Mouse (Mus musculus): ENCODE measurements around the gene Gm2a. TPM values are rescaled to one million over a fixed set of nuclear protein-coding genes. Genes with fewer than 3 reads are reported as not detected.

Gm2a gene
- polyA plus RNA-seq, 1 experiment from 2014 or later = 21.7 TPM

DNA sequence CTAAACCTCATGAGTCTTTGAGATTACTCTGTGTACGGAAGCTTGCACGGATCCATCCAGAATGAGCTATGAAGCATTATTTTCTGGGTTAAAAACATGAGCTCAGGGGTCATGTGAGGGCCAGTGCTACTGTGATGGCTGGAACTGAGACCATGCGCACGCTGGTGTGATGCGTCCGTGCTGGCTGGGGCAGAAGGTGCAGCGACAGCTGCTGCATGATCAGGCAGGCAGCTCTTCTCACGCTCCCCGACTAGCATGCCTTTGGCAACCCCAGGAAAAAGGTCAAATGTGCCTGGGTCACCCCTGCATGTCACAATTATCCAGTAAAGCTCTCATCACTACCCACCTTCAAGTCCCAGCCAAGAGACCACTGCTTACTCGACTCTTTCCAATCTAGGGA, 24.7 kb upstream of the Gm2a start:
- Histone ChIP-seq H3K4me2 (ENCODE audit: low read depth, low read length) (no peak overlapping the region), H3K4me3 (ENCODE audit: low read length) (no peak overlapping the region), H3K9me3 (ENCODE audit: control insufficient read depth, low read length) (no peaks in the 10 kb centered on the region), H3K27me3 (replicated peaks; ENCODE audit: control insufficient read depth, insufficient read depth, low read length) (no peaks in the 10 kb centered on the region), H3K4me1 (ENCODE audit: control insufficient read depth, insufficient read depth, low read length) (peaks cover 15% of the 10 kb centered on the region), H3K27ac (ENCODE audit: low read length) (no peak overlapping the region), H3K9ac (ENCODE audit: low read depth, low read length) (no peak overlapping the region), H3K36me3 (ENCODE audit: control insufficient read depth, insufficient read depth, low read length) (no peaks in the 10 kb centered on the region)
- ATAC-seq = no peak
- 67% methylated on average over 10 of the region's 10 CpGs for WGBS

DNA sequence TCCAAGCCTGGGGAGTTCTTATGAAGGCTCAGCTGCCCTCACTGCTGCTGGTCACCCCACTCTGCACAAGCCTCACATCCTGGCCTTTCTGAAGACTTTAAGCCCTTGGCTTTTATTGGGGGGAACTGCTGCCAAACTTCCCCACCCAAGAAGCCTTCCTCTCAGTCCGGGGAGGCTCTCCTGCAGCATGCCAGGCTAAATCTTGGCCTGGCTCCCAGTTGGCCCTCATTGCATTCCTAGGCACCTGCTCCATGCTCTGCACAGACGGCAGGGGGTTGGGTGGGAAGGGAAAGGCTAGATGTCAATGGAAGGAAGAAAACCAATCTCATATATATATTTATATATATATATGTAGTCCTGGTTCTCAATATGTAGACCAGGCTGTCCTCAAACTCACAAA, 22.3 kb upstream of the Gm2a start:
- H3K4me2 ChIP-seq (ENCODE audit: low read depth, low read length) = no peak overlapping the region
- no peaks in the 10 kb centered on the region for H3K27me3 ChIP-seq (replicated peaks; ENCODE audit: control insufficient read depth, insufficient read depth, low read length)
- no peaks in the 10 kb centered on the region for H3K9me3 ChIP-seq (ENCODE audit: control insufficient read depth, low read length)
- no peak overlapping the region for H3K27ac ChIP-seq (ENCODE audit: low read length)
- no peak overlapping the region for H3K4me3 ChIP-seq (ENCODE audit: low read length)
- H3K36me3 ChIP-seq (ENCODE audit: control insufficient read depth, insufficient read depth, low read length) = no peaks in the 10 kb centered on the region
- no peak overlapping the region for H3K9ac ChIP-seq (ENCODE audit: low read depth, low read length)
- ATAC-seq = no peak
- H3K4me1 ChIP-seq (ENCODE audit: control insufficient read depth, insufficient read depth, low read length) = peaks cover 20% of the 10 kb centered on the region
- 62% methylated on average over 2 of the region's 2 CpGs for WGBS

- no peak for ATAC-seq
- H3K4me1 ChIP-seq (ENCODE audit: control insufficient read depth, insufficient read depth, low read length) = peaks cover 20% of the 10 kb centered on the region
- no peaks in the 10 kb centered on the region for H3K27me3 ChIP-seq (replicated peaks; ENCODE audit: control insufficient read depth, insufficient read depth, low read length)
- H3K9ac ChIP-seq (ENCODE audit: low read depth, low read length) = no peak overlapping the region
- no peak overlapping the region for H3K4me3 ChIP-seq (ENCODE audit: low read length)
- no peaks in the 10 kb centered on the region for H3K9me3 ChIP-seq (ENCODE audit: control insufficient read depth, low read length)
- no peaks in the 10 kb centered on the region for H3K36me3 ChIP-seq (ENCODE audit: control insufficient read depth, insufficient read depth, low read length)
- WGBS = 90% methylated on average over 5 of the region's 5 CpGs
- no peak overlapping the region for H3K4me2 ChIP-seq (ENCODE audit: low read depth, low read length)
- no peak overlapping the region for H3K27ac ChIP-seq (ENCODE audit: low read length)
These were observed 21.7 kb upstream of the Gm2a start for GRCm38 (mm10) chr11:55076234-55076633.

DNA sequence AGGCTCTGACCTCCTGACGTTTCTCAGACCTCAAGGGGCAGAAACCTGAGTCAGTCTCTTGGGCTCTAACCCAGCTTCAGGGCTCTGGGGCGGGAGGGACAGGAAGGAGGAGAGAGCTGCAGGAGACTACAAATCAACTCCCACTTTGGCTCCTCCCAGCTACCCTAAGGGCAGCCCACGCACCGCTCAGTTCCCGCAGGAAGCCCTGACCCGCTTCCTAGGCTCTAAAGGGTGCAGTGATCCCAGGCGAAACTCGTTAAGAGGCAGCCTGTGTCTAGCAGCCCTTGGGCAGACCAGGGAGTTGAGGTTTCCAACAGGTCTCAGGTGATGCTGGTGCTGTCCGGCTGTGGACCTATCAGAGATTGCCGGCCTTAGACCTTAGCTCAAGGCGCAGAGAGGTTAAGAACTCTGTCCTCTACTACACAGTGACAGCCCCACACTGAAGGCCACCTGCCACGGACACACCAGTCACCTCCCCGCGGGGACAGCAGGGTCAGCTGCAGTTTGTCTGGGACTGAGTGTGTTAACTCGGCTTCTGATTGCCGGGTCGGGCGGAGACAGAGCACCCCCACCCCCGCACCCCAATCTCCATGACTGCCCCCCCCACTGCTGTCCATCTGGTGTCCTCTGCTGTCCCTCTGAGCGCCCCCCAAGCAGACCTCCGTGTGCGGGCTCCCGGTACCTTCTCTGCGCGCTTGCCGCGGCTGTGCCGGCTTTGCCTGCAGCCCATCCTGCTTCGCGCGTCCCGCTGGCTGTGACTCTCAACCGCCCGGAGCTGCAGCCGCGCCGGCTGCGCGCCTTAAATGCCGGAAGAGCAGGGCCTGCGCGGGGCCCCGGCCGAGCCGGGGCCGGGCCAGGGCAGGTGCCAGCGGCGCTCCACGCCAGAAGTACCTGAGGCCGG, 20.3 kb upstream of the Gm2a start, which contains the start of gene Ccdc69:
Gene Ccdc69, minus strand, starts transcription at position 801 of the 901 bp plus-strand sequence.
- ATAC-seq = peak; percentile 84
- peak within 1 kb of the TSS; percentile 23; the same call in 1 of the 2 replicates for H3K27ac ChIP-seq (ENCODE audit: low read length)

DNA sequence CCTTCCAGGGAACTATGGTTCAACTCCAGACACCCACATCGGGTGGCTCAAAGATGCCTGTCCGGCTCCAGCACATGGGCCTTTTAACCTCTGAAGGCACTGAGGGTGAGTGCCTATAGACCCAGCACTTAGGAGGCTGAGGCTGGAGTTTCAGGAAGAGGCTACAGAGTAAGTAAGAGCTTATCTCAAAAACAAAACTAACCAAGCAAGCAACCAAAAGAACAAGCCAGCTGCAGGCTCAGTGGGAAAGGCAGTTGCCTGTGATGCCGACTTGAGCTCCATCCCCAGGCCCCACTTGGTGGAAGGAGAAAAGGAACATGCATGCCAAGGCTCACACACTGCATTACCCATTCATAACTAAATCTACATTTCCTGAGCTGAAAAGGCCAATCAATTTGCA, 19.4 kb upstream of the Gm2a start:
- H3K27me3 ChIP-seq (replicated peaks; ENCODE audit: control insufficient read depth, insufficient read depth, low read length) = no peaks in the 10 kb centered on the region
- no peak overlapping the region for H3K4me3 ChIP-seq (ENCODE audit: low read length)
- WGBS = 54% methylated on average over 3 of the region's 3 CpGs
- H3K9ac ChIP-seq (ENCODE audit: low read depth, low read length) = peak overlapping the region; percentile 70
- no peaks in the 10 kb centered on the region for H3K9me3 ChIP-seq (ENCODE audit: control insufficient read depth, low read length)
- no peak overlapping the region for H3K27ac ChIP-seq (ENCODE audit: low read length)
- no peak for ATAC-seq
- no peaks in the 10 kb centered on the region for H3K36me3 ChIP-seq (ENCODE audit: control insufficient read depth, insufficient read depth, low read length)
- peak overlapping the region; percentile 98; the same call in 1 of the 2 replicates for H3K4me2 ChIP-seq (ENCODE audit: low read depth, low read length)
- H3K4me1 ChIP-seq (ENCODE audit: control insufficient read depth, insufficient read depth, low read length) = peaks cover 20% of the 10 kb centered on the region

More for the DNA sequence above, 20.3 kb upstream of the Gm2a start, which contains the start of gene Ccdc69:
- peak within 1 kb of the TSS; percentile 58 for H3K4me3 ChIP-seq (ENCODE audit: low read length)
- peak within 1 kb of the TSS; percentile 98 for H3K4me2 ChIP-seq (ENCODE audit: low read depth, low read length)
- peaks cover 20% of the 10 kb centered on the region for H3K4me1 ChIP-seq (ENCODE audit: control insufficient read depth, insufficient read depth, low read length)
- no peaks in the 10 kb centered on the region for H3K27me3 ChIP-seq (replicated peaks; ENCODE audit: control insufficient read depth, insufficient read depth, low read length)
- peak within 1 kb of the TSS; percentile 70 for H3K9ac ChIP-seq (ENCODE audit: low read depth, low read length)
- no peaks in the 10 kb centered on the region for H3K9me3 ChIP-seq (ENCODE audit: control insufficient read depth, low read length)
- WGBS = under 1% methylated on average over 50 of the region's 50 CpGs
- H3K36me3 ChIP-seq (ENCODE audit: control insufficient read depth, insufficient read depth, low read length) = no peaks in the 10 kb centered on the region

DNA sequence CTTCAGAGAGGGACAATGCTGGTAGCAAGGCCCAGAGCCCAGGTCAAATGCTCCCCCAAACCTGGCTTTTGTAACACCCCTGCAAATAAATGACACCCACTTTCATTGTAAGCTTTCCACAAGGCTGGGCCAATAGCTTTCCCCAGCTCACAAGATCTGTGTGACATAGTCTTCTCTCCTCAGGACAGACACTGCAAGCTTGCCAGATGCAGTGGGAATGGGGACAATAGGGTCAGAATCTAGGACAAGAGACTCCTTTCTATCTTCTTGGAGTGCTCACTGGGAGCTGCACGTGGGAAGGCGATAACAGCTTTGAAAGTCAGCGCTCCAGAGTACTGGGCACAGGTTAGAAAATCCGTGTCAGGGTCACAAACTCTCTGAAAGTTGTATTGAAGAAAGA, 18.7 kb upstream of the Gm2a start:
- H3K4me1 ChIP-seq (ENCODE audit: control insufficient read depth, insufficient read depth, low read length) = peaks cover 20% of the 10 kb centered on the region
- no peak overlapping the region for H3K4me2 ChIP-seq (ENCODE audit: low read depth, low read length)
- H3K4me3 ChIP-seq (ENCODE audit: low read length) = no peak overlapping the region
- no peaks in the 10 kb centered on the region for H3K9me3 ChIP-seq (ENCODE audit: control insufficient read depth, low read length)
- 86% methylated on average over 4 of the region's 4 CpGs for WGBS
- H3K36me3 ChIP-seq (ENCODE audit: control insufficient read depth, insufficient read depth, low read length) = no peaks in the 10 kb centered on the region
- no peak overlapping the region for H3K27ac ChIP-seq (ENCODE audit: low read length)
- H3K9ac ChIP-seq (ENCODE audit: low read depth, low read length) = no peak overlapping the region
- no peaks in the 10 kb centered on the region for H3K27me3 ChIP-seq (replicated peaks; ENCODE audit: control insufficient read depth, insufficient read depth, low read length)
- no peak for ATAC-seq

DNA sequence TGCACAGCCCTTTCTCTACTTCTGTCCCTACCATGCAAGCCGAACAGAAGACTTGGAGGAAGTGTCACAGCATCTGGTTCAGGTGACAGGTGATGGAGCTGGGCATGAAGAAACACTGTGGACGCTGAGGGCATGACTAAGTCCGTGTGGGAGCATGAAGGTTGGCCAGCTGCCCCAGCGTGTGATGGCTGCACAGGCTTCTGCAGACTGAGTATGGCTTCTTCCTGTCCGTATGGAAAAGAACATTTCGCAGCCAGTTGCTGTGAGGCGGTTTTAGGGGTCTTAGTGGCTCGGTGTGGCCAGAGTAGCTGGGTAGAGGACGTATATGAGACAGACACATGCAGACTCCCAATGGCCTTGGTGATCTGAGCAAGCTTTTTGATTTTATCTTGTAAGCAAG, 16.7 kb upstream of the Gm2a start:
- Histone ChIP-seq H3K27me3 (replicated peaks; ENCODE audit: control insufficient read depth, insufficient read depth, low read length) (no peaks in the 10 kb centered on the region), H3K4me3 (ENCODE audit: low read length) (no peak overlapping the region), H3K36me3 (ENCODE audit: control insufficient read depth, insufficient read depth, low read length) (no peaks in the 10 kb centered on the region), H3K4me2 (ENCODE audit: low read depth, low read length) (no peak overlapping the region), H3K4me1 (ENCODE audit: control insufficient read depth, insufficient read depth, low read length) (peaks cover 18% of the 10 kb centered on the region), H3K9ac (ENCODE audit: low read depth, low read length) (no peak overlapping the region), H3K9me3 (ENCODE audit: control insufficient read depth, low read length) (no peaks in the 10 kb centered on the region), H3K27ac (ENCODE audit: low read length) (no peak overlapping the region)
- no peak for ATAC-seq
- WGBS = 87% methylated on average over 9 of the region's 9 CpGs

GRCm38 (mm10) chr11:55084629-55085028, 13.3 kb upstream of the Gm2a start:
- H3K27ac ChIP-seq (ENCODE audit: low read length) = no peak overlapping the region
- no peak for ATAC-seq
- H3K4me3 ChIP-seq (ENCODE audit: low read length) = no peak overlapping the region
- no peak overlapping the region for H3K4me2 ChIP-seq (ENCODE audit: low read depth, low read length)
- no peaks in the 10 kb centered on the region for H3K27me3 ChIP-seq (replicated peaks; ENCODE audit: control insufficient read depth, insufficient read depth, low read length)
- no peaks in the 10 kb centered on the region for H3K9me3 ChIP-seq (ENCODE audit: control insufficient read depth, low read length)
- 74% methylated on average over 4 of the region's 4 CpGs for WGBS
- H3K4me1 ChIP-seq (ENCODE audit: control insufficient read depth, insufficient read depth, low read length) = no peaks in the 10 kb centered on the region
- no peaks in the 10 kb centered on the region for H3K36me3 ChIP-seq (ENCODE audit: control insufficient read depth, insufficient read depth, low read length)
- no peak overlapping the region for H3K9ac ChIP-seq (ENCODE audit: low read depth, low read length)

DNA sequence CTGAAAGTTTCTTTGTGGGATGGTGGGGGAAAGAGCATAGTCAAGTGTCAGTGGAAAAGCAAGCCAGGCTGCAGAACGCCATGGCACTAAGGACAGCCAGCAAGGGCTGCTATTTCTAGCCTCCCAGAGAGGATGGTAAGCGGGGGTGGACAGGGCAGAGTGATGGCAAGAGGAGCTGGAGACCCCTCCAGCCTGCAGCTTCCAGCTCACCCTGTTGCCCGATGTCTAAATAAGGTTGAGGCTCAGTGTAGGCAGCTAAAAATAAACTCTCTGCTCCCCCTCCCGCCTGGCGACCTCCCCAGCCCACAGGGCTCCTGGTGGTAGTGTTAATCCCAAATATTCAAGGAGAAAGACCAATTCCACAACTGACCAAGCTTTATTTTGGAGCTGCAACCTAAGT, 12.5 kb upstream of the Gm2a start:
- H3K4me1 ChIP-seq (ENCODE audit: control insufficient read depth, insufficient read depth, low read length) = no peaks in the 10 kb centered on the region
- H3K27ac ChIP-seq (ENCODE audit: low read length) = no peak overlapping the region
- H3K36me3 ChIP-seq (ENCODE audit: control insufficient read depth, insufficient read depth, low read length) = no peaks in the 10 kb centered on the region
- no peak overlapping the region for H3K9ac ChIP-seq (ENCODE audit: low read depth, low read length)
- ATAC-seq = no peak
- no peak overlapping the region for H3K4me2 ChIP-seq (ENCODE audit: low read depth, low read length)
- H3K27me3 ChIP-seq (replicated peaks; ENCODE audit: control insufficient read depth, insufficient read depth, low read length) = no peaks in the 10 kb centered on the region
- 43% methylated on average over 5 of the region's 5 CpGs for WGBS
- H3K9me3 ChIP-seq (ENCODE audit: control insufficient read depth, low read length) = no peaks in the 10 kb centered on the region
- no peak overlapping the region for H3K4me3 ChIP-seq (ENCODE audit: low read length)

Measured in intestine, embryonic 16.5 days (tissue).